Mouse (Mus musculus) regulatory T cell (primary cell): ENCODE results near the gene Slc6a20a.

ENCODE experiments used
- in situ Hi-C: fragments of 300-600 bp; cut with MboI, MseI; formaldehyde crosslinking; loops from one replicate; pipeline ENCODE4 v1.15.1; 2025; ENCODE audit warnings: high pct_unique_total_duplicates

Gene Slc6a20a

DNA sequence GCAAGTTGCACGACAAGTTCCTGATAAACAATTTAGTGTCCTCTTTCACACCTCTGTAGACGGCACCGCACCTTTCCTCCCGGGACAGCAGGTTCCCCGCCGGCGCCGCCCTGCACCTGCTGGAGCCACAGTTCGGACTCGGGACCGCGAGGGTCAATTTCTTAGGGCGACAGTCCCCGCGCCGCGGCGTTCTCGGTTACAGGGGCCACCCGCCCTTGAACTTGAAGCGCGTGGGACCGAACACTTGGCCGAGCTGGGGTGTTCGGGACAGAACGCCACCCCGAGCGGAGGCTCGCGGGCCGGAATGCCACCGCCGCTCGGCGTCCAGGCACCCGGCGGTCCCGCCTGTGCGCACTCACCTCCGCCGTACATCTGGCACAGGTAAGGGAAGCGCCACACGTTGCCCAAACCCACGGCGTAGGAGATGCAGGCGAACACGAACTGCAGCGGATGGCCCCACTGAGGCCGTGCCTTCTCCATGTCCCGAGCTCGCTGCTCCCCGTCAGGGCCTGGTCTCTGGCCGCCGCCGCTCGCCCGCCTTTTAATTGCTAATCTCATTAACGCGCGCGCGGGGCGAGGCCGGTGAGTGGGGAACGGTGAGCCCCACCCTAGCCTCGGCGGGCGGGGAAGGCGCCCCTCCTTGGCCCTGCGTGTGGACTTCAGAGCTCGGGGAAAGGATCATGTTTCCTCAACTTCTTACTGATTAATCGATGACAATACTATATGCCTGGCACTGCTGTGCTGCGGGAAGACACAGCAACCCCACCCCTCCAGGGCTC is at the start of gene Slc6a20a, which contains the start of gene Ccr9:
Gene Slc6a20a (minus strand): TSS at position 559 of the 779 bp plus-strand sequence.
Gene Ccr9 (plus strand): TSS at position 113 of the 779 bp plus-strand sequence.
- in situ Hi-C loops: no loop called here

DNA sequence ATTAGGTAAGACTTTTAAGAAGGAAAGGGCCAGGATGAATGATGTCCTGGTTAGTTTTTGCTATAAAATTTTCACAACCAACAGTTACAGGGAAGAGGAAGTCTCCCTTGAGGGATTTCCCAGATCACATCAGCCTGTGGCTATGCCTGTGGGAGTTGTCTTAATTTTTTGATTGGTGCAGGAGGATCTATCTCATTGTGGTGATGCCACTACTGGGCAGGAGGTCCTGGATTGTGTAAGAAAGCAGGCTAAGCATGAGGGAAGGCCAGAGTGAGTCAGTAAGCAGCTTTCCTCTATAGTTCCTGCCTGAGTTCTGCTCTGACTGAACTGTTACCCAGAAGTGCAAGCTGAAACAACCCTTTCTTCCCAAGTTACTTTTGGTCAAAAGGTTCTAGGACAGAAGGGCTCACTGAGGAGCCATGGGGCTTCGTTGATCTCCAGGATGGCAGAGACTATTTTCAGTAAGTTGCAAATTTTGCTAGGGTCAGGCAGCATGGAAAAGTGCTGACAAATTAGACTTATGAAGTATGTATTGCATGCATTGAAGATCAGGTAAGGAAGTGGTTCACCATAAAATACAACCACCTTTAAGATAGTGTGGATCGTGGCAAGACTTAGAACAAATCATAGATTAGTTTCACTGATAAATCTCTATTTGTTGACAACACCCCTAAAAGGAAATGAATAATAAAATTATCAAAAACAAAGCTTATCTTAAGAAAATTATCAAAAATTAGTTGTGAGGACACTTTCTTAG is 44.2 kb upstream of the Slc6a20a start:
- in situ Hi-C loops: no loop called here

DNA sequence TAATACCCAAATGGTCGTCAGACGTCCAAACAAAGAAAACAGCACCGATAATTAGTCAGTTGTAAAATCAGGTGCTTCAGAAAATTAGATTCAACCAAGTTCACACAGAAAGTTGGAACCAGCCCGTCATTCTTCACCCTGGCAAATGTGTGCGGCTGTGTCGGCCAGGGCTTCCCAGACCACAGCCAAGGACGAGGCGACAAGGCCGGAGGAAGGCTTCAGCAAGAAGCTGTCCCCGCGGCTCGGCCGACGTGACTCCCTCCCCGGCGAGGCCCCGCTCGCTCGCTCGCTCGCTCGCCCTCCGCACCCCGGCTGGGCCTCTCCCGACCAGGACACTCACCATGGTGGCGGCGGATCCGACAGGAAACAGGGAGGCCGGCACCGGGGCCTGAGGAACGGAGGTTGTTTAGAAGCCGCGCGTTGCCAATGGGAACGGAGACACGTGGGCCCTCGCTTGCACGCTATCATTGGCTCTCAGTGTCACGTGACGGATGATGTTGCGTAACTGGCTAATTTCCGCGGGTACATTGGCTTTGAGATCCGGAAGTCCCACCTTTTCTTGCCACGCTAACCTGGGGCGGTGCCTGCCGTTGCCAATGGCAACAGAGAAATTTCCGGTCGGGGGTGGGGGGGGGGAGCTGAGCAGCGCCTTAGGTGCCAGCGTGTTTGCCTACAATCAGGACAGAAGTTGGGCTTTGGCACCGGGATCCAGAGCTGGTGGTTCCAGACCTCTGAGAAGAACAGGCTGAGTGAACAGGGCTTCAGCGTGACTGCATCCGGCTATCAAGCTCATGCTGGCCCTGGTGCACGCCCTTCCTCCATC is 38.7 kb upstream of the Slc6a20a start, which contains the start of gene Lztfl1:
Gene Lztfl1 (minus strand): TSS at position 512 of the 823 bp plus-strand sequence.
- in situ Hi-C loops: loop anchor here (5.0 kb wide), 2 partner anchors 45 to 150 kb away; no protein-coding TSS in a partner anchor

DNA sequence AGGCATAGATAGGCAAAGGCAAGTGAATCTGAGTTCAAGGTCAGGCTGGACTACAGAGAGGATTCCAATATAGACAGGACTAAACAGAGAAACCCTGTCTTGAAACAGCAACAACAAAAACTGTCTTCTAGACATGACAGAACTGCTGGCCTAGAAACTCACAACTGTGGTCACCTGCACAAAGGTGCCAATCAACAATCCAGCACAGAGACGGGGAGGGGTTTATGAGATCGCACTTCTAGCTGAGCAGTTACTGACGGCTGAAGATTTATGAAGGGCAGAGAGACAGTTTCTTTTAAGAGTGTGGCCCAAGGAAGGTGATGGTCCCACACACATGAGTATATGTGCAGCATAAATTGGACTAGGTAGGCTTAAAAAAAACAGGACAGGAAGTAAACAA is 37.6 kb upstream of the Slc6a20a start:
- in situ Hi-C loops: loop anchor here (5.0 kb wide), 2 partner anchors 46 to 151 kb away; no protein-coding TSS in a partner anchor

DNA sequence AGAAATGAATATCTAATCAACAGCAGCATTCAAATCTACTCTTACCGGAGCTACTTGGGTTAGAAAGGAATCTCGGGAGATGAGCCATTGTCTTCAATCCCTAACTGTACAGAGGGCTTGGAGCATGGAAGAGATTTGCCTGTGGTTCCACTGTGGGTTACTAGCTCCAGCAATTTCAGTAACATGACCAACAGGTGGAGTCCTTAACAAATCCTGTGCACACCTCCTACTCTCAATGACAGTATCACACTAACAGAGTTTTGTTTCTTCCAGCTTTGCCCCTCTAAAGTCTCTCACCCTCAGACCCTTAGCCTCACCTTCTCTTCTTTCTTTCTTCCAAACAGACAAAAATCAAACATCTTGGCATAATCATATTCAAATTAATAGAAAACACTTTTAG is 34.4 kb upstream of the Slc6a20a start:
- in situ Hi-C loops: no loop called here

DNA sequence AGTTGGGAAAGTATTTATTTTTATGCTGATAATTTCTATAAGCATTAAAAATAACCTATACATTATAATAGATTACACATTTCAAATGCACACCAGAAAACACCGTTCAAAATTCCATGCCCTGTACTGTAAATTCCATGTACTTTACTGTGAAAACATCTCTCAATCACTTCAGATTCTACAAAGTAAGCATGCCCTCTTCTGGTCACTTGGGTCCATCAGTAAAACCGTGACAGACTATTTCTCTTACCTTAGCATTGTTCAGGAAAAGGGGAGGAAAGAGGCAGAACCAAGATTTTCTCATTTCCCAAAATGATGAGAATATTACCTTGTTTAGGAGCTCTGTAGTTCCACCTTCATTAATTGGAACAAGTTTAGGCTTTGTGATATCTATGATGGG is 30.5 kb upstream of the Slc6a20a start:
- in situ Hi-C loops: no loop called here

DNA sequence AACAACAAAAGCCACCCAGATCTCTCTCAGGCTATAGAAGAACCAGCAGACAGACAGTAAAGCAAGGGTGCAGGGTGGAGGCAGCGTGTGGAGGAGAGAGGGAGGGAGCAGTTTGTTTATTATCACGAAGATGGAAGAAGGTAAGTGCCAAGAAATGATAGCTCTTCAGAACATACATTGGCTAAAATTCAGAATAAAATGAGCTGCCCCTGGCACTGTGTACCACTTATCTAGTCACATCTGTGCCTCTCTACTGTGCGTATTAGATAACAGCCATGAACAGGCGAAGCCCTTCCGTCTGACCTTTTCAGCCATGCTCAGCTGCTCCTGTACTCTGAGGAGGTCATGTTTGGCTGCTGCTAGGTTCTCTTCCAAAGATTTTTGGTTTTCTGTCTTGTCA is 23.1 kb upstream of the Slc6a20a start:
- in situ Hi-C loops: no loop called here

DNA sequence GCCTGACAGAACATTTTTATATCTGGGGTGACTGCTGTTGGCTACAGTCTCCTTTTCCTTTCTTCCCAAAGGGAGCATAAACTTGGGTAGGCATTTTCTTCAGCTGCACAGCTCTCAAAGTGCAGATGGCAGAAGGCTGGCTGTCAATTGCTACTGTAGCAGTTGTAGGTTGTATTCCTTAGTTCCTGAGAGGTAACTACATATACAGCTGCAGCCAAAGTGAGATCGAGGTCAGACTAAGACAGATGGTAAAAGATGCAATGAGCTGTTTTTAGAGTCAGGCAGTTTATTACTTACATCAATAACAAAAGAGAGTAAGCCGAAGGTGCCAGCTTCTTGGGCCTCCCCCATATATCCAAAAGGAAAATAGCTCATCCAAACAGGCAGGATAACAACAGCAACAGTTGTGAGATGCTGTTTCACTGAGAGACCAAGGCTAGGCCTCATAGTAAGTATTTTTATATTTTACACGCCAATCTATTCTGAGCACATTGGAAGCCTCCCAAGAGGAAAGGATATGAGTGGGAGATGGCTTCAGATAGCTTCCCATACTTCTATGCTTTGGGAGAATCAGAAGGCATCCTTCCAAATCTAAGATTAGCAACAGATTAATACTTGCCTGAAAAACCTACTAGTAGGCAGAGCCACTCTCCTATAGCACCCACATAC is 17.1 kb upstream of the Slc6a20a start:
- in situ Hi-C loops: no loop called here

DNA sequence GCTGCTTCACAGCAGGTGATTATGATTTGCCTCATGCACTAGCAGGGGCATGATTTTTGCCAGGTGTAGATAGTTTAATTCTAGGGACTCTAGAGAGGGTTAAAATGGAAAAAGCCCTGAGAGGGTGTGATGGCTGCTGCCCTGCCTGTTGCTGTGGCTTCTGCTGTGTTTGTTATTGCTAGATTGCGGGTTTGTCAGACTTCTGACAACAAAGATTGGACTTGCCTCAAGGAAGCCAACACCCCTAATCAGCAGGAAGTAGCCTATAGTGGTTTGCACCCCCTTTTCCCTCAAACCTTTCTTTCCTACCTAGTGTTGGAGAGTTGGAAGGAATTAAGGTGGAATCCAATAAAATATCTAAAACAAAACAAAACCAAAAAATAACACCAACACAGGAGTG is 9.5 kb upstream of the Slc6a20a start:
- in situ Hi-C loops: no loop called here

DNA sequence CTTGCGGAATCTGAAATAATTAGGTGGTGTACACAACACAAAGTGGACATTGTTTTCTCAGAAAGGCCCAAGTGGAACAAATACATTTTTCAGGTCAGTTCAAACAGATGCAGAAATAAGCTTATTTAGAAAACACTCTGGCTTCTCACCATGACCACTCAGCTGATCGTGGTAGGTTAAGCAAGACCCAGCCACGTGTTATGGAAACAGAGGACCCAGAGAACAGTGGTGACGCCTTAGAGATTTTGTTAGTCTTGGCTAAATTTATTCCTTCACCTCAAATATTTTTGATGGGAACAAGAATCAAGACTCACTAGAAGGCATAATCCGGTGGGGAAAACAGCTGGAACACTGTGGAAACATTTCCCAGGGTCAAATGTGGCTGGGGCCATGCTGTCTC is 7.5 kb upstream of the Slc6a20a start:
- in situ Hi-C loops: no loop called here

DNA sequence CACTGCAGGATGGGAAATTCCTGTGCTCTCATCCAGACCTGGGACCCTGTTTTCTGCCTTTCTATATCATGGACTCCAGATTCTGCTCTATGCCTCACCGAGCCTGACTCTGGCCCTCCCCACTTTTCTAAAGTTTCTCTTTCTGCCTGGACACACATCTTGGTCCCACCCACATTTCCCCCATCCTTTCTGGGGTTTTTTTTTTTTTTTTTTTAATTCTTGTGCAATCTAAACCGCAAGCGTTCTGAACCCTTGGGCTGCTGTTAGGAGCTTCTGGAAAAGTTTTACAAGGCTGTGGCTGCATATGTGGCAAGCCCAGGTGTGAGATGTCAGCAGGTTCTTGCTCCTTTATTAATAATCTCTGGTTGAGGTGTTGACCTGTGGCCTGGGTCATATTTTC is 5.0 kb upstream of the Slc6a20a start:
- in situ Hi-C loops: no loop called here

DNA sequence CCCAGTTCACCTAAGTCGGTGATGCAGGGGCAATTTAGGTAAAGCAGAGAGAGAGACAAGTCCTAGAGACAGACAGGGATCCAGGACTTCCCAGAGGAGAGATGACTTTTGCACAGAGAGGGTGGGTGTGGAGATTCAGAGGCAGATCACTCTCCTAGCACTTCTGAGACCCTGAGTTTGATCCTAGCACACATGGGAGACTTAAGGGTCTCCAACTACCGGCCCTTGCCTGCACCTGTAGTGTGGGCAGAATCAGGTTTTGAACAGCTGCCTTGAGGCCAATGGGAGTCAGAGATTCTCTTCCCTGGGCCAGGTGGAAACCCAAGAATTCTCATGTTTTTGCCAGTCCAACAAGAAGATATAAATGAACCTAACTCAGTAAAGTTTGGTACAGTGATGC is 513 bp upstream of the Slc6a20a start:
- in situ Hi-C loops: no loop called here

DNA sequence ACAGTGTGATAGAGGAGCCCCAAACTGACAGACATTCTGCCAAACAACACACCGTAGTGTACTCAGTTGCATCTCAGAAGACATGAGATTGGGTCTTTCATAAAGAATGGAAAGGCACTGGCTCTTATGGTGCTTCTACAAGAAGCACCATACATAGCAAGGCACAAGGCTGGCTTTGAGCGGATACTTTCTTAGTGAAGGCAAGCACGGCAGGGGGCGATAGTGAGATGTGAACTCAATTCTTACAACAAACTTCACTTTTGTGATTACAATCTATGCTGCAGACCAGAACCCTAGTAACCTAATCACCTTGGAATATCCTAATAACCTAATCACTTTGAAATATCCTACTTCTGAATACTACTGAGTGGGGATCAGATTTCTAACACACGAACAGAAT is 13.0 kb downstream of the Slc6a20a start:
- in situ Hi-C loops: no loop called here

DNA sequence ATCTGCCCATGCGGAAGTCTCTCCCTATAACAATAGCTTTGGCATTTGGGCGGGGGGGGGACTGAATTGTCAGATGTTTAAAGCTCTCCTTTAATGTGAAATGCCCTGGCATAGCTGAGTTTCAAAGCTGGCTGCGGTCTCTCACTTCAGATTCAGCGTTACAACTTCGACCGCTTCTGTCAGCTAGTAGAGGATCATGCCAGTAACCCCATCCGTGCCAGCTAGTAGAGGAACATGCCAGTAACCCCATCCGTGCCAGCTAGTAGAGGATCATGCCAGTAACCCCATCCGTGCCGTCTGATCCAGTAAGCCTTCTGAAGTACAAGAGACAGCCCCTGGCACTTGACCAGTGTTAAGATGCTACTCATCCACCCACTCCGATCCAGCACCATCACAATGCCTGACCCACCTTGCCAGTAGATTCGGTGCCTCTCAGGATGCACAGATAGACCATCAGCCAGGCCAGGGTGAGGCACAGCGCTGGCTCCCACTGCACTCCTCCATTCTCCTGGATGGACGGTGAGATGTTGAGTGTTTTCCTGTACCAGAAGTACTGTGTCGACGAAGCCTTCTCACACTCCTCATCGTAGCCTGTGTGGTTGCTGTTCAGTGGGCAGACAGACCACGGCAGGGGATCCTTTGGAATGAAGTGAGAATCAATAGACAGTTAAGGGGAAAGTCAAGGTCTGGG is 18.6 kb downstream of the Slc6a20a start:
- in situ Hi-C loops: loop anchor here (5.0 kb wide), 1 partner anchor 597 kb away; no protein-coding TSS in a partner anchor

DNA sequence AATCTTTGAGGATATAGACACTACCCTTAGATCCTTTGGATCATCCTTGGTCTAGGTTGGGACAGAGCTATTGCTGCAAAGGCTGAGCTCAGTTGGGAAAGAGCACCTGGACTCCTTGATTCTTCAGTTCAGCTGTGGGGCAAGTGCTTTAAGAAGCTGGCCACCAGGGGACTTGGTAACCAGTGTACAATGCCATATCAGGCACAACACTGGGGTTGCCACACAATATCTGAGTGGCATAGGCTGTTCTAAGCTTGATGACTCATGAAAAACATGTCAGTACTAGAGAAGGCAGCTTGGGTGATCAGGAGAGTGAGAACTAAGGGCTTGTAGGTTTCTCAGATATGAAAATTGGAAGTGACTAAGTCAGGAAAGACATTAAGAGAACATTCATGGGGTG is 19.7 kb downstream of the Slc6a20a start:
- in situ Hi-C loops: loop anchor here (5.0 kb wide), 1 partner anchor 598 kb away; no protein-coding TSS in a partner anchor

DNA sequence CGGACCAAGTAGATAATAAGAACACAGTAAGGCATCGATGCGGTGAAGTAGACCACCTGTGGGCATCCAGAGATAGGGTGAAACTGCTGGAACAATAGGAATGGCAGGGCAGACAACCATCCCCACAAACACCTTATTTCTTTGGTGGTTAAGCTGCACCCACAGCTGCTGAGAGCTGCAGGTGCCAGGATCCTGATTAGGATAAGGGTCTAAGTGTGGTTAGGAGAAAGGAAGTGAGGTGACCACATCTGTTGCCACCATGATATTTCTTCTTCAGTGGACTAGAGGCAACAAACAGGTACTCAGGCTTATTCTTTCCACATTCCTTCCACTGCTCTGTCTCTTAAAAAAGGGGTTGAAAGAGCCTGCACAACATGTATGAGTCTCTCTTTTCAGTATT is 21.2 kb downstream of the Slc6a20a start:
- in situ Hi-C loops: loop anchor here (5.0 kb wide), 1 partner anchor 600 kb away; no protein-coding TSS in a partner anchor

DNA sequence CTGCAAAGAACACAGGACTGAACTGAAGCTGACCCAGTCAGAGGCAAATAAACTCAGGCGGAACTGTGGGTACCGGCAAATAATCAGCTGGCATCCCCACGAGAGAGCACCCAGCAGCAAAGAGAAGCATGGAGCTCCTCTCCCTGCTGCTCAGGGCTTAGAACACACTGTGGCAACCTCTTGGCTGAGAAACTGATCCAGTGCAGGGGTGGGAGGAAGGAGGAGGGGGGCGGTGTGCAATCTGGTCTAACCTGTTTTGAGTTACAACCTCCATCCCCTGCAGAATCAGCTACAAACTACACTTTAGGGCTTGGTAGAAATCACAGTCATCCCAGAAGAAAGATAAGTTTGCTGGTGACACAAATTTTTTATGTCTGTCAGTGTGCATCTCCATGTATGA is 27.3 kb downstream of the Slc6a20a start:
- in situ Hi-C loops: no loop called here

DNA sequence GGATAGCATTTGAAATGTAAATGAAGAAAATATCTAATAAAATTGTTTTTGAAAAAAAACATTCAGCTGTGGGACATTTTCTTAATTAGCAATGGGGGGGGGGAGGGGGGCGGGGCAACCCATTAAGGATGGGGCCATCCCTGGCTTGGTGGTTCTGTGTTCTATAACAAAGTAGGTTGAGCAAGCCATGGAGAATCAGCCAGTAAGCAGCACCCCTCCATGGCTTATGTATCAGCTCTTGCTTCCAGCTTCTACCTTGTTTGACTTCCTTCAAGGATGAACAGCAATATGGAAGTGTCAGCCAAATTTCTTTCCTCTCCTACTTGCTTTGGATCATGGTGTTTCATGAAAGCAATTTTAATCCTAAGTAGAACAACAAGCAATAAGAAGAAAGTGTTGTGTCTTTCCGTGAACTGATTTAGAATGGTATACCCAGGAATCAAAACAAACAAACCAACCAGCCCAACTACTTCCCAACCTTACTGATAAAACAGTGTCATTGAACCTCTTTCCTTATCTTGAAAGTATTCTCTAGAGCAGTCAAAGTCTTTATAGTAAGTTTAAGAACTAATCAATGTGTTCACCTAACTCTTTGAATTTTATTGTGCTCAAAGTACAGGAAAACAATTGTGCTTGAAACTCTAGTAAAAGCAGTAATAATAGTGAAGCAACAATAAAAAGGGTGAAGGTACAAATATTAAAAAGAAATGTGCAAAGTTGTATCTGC is 28.7 kb downstream of the Slc6a20a start:
- in situ Hi-C loops: no loop called here

DNA sequence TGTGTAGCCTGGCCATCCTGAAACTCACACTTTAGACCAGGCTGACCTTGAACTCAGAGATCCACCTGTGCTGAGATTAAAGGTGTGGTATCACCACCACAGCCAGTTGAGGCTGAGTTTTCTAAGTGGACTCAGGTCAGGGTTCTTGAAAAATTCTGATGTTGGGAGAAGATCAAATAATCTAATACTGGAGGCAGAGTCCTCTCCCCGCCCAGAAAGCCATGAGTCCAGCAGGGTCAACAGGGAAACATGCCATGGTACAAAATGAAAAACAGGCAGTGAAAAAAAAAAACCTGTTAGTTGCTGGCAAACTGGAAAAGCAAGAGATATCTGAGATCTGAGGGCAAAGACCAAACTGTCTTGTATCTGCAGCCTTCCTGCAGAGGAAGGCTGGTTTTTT is 38.6 kb downstream of the Slc6a20a start:
- in situ Hi-C loops: no loop called here

DNA sequence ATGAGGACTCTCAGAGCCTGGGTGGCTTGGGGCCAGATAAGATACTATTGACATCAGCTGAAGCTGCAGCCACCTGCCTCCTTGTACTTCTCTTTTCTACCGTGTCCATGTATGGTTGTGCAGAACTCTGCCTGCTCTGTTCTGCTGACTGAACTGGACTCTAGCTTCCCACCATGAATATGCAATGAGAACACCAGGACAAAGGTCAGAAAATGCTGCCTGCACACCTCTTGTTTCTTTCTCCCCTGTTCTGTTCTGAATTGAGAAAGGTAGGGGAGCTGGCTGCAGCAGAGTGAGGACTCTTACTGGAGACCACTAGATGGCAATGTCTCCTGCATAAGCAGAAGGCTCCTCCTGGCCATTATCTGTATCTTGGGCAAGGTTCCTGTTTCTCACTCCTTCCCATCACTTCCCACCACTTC is 40.0 kb downstream of the Slc6a20a start:
- in situ Hi-C loops: loop anchor here (5.0 kb wide), 1 partner anchor 41 kb away; no protein-coding TSS in a partner anchor
